Mouse (Mus musculus): ENCODE data around the gene Naip5.
A peak's percentile ranks its signal among the peaks of the same experiment; 100 is the strongest.
"Not testable (repeated sequence)": the region's sequence is repeated elsewhere in the genome, so short reads cannot be mapped to it uniquely, and the experiment has no call there.

Gene Naip5

DNA sequence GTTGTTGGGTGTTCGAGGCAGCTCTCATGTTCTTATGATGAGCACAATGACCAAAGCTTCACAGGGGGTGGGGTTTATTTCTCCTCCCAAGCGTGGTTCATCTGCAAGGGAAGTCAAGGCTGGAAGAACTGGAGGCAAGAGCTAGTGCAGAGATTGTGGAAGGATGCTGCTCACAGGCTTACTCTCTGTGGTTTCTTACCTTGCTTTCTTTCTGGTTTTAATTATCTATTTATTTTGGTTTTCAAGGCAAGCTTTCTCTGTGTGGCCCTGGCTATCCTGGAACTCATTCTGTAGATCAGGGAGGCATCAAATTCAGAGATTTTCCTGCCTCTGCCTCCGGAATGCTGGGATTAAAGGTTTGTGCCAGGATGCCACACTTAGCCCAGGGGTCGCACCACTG lies at the start of gene Naip5:
TSS of gene Naip5 (minus strand) at position 101 of the 400 bp plus-strand sequence.
- DNase-seq (ENCODE audit: inconsistent age in 2 of 2, low spot score in 1 of 2): not testable (repeated sequence)

GRCm38 (mm10) chr13:100284611-100285010 lies 38.5 kb upstream of the Naip5 start:
- no peak for DNase-seq (ENCODE audit: inconsistent age in 2 of 2, low spot score in 1 of 2)

DNA sequence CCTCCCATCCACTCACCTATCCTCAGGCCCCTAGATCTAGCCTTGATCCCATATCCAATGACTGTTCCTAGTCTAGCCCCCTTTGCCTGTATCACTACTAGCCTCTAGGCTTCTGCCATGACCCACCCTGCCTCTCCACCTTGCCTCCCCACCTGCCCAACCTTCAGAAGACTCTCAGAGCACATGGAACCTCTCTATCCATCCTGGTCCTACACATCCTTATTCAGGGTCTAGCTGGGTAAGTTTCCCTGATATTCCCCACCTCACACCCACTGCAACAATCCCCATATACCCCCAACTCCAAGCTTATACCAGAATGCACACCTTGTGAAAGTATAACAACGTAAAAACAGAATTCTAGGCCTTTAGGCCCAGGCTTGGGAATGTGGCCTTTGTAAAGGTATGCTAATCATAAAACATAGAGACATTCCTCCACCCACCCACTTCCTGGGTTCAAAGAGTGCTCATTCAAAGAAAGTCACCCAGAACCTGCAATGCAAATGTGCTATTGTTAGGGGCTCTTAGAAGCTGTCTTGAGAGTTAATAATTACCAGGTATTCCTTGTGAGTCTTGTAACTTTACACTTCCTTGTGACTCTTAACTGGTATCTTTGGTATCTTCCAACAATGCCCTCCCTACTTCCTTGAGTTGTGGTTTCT lies 25.5 kb upstream of the Naip5 start:
- not testable (repeated sequence) for DNase-seq (ENCODE audit: inconsistent age in 2 of 2, low spot score in 1 of 2)

DNA sequence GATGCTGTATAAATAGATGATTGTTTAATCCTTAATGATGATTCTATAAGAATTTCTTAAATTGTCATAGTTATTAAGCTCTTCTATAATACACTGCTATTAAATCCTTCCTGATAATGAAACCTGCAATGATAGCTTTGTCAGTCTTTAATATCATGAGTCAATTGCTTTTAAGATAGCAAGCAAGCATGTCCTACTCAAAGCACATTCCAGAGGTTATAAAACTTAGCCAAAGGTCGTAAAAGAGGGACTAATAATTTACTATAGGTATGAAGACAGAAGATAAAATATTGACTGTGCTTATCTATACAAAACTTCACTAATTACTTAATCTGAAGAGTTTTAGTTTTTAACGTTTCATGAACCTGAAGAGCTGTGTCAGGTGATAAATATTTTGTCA lies 10.9 kb upstream of the Naip5 start:
- not testable (repeated sequence) for DNase-seq (ENCODE audit: inconsistent age in 2 of 2, low spot score in 1 of 2)

DNA sequence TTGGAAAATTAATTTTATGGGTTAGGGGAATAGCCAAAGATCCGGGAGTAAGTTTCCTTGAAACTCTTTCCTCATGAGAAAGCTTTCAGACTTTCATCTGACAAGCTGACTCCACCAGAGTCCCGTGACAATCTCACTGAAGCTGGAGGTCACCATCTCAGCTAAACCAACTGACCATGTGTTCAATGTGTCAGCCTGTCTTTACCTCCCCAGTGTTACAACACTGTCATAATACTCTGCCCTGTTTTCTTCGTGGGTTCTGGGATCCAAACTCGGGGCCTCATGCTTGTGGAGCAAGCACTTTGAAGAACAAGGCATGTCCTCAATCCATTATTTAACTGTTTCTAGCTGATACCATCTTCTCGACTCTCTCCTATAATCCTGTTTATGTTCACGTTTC lies 9.8 kb upstream of the Naip5 start:
- not testable (repeated sequence) for DNase-seq (ENCODE audit: inconsistent age in 2 of 2, low spot score in 1 of 2)

GRCm38 (mm10) chr13:100251897-100252296 lies 5.8 kb upstream of the Naip5 start:
- DNase-seq (ENCODE audit: inconsistent age in 2 of 2, low spot score in 1 of 2): not testable (repeated sequence)

- DNase-seq (ENCODE audit: inconsistent age in 2 of 2, low spot score in 1 of 2): peak in 1 of 2 experiments; percentile 47
Observed at GRCm38 (mm10) chr13:100246896-100247519, 885 bp upstream of the Naip5 start.

GRCm38 (mm10) chr13:100243702-100244101 lies 2.4 kb downstream of the Naip5 start:
- DNase-seq (ENCODE audit: inconsistent age in 2 of 2, low spot score in 1 of 2): peak; percentile 33 to 73

DNA sequence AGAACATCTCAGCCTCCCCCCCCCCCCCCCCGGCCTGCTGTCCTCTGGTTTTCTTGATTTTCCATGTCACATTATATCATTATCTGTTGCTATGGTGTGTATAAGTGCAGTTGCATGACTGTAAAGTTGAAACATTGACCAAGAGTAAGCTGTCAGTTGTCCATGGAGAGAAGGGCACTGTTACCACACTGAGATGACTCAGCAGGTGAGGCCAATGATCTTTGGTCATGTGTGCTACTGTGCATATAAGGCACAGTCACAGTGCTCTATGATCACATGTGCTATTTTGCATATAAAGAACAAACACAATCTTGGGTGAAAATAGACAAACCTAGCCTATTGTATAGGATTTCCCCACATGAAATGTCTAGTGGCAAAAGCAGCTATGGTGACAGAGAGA lies 32.4 kb downstream of the Naip5 start:
- not testable (repeated sequence) for DNase-seq (ENCODE audit: inconsistent age in 2 of 2, low spot score in 1 of 2)

- peak; percentile 47 to 84 for DNase-seq (ENCODE audit: inconsistent age in 2 of 2, low spot score in 1 of 2)
Observed at GRCm38 (mm10) chr13:100210540-100210939, 35.6 kb downstream of the Naip5 start.

GRCm38 (mm10) chr13:100203319-100203718 lies 42.8 kb downstream of the Naip5 start:
- DNase-seq (ENCODE audit: inconsistent age in 2 of 2, low spot score in 1 of 2): no peak

GRCm38 (mm10) chr13:100201659-100202333 lies 44.3 kb downstream of the Naip5 start, which contains the start of gene Naip2:
Naip2 (minus strand) TSS chr13:100202092.
- DNase-seq (ENCODE audit: inconsistent age in 2 of 2, low spot score in 1 of 2): peak in 1 of 2 experiments; percentile 33

DNA sequence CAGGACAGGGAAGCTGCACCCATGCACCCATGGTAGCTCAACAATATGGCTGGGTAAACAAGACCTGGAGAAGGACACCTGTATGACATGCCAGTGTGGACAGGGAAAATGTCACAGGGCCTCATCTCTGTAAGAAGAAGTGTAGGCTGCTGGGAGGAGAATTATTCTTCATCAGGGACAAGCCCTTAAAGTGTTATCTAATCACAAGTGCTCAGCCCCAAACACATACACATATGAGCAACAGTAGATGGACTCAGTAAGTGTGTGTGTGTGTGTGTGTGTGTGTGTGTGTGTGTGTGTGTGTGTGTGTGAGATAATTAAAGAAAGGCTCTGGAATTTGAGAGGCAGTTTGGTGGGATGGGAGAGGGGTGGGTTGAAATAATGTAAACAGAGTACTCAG lies 45.3 kb downstream of the Naip5 start:
- DNase-seq (ENCODE audit: inconsistent age in 2 of 2, low spot score in 1 of 2): no peak

GRCm38 (mm10) chr13:100195421-100195820 lies 50.7 kb downstream of the Naip5 start:
- peak in 1 of 2 experiments; percentile 18 for DNase-seq (ENCODE audit: inconsistent age in 2 of 2, low spot score in 1 of 2)

DNA sequence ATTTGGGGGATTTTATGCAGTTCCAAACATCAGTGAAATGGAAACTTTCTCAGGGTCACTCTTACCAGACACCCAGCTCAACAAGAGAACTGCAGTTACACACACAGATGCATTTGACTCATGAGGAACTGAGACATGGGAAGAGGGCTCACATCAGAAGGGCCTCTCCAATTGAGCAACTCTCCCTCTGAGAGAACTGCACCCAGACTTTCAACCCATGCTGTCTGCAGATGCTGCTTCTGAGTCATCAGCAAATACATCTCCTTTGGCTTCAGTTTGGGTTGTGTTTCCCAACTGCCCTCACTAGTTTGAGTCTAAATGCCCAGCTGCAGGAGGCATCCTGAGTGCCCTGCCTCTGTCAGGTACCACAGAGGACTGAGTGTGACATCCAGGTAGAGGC lies 63.0 kb downstream of the Naip5 start:
- DNase-seq (ENCODE audit: inconsistent age in 2 of 2, low spot score in 1 of 2): not testable (repeated sequence)

GRCm38 (mm10) chr13:100174360-100174759 lies 71.8 kb downstream of the Naip5 start:
- DNase-seq (ENCODE audit: inconsistent age in 2 of 2, low spot score in 1 of 2): not testable (repeated sequence)

DNA sequence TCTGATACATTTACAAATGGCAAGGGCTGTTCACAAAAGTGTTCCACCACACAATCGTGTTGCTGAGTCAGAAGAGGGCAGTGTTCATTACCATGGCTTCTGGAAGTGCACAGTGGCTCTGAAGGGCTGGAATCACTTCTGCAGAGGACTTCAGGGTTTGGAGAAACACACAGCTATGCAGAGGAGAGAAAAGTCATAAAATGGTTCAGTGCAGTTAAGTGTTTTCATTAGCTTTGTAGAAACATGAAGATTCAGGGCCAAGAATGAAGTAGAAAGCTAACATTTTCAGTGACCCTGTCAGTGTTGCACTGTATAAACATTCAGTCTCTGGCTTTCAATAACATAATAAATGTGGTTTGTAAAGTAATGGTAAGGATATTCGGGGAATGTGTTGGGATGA lies 79.7 kb downstream of the Naip5 start:
- not testable (repeated sequence) for DNase-seq (ENCODE audit: inconsistent age in 2 of 2, low spot score in 1 of 2)

DNA sequence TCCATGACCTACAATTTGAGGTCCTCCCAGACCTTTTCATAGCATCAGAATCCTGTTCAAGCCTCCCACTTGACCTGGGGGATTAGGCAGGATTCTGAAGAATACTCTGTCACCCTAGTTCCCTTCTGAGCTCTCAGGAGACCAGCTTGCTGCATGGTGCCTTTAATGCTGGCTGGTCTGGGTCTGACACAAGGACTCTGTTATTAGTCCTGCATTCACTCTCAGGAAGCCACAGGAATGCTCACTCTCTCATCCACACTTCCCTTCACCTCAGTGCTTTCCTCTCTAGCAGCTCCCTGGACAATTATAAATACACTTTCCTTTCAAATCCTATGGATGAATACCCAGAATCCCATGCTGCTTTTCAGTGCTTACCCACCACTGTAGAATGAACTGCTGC lies 83.7 kb downstream of the Naip5 start:
- not testable (repeated sequence) for DNase-seq (ENCODE audit: inconsistent age in 2 of 2, low spot score in 1 of 2)
